Mouse (Mus musculus) brown adipose tissue, adult 24 weeks (tissue): ENCODE results near the gene Spopl. TPM values are rescaled to one million over a fixed set of nuclear protein-coding genes. Genes with fewer than 3 reads are reported as not detected.

Experiments
- H3K27ac ChIP-seq: fragments of 200-500 bp; replicated peaks from 2 replicates; pipeline ENCODE4 v1.5.1; 2012; ENCODE audit warnings: low read depth, mild to moderate bottlenecking, low read length
- H3K4me1 ChIP-seq: fragments of 200-500 bp; 2 replicates; pipeline ENCODE4 v1.6.1; 2012; ENCODE audit warnings: low read length, mixed read lengths; ENCODE audit not compliant: control insufficient read depth, insufficient read depth, insufficient read length
- H3K4me3 ChIP-seq: fragments of 200-500 bp; 2 replicates; pipeline ENCODE4 v1.5.1; 2012; ENCODE audit warnings: low read depth, mild to moderate bottlenecking, low read length, moderate library complexity; ENCODE audit not compliant: insufficient read depth
- polyA plus RNA-seq: library from polyadenylated mRNA; stranded (reverse); fragments of >200 nt; gene quantifications from 2 replicates; pipeline ENCODE4 v1.2.4, GENCODE M21; 2012; ENCODE audit not compliant: missing spikeins, insufficient read depth, insufficient read length

The Spopl gene
- polyA plus RNA-seq, 1 experiment = 17.8 TPM

DNA sequence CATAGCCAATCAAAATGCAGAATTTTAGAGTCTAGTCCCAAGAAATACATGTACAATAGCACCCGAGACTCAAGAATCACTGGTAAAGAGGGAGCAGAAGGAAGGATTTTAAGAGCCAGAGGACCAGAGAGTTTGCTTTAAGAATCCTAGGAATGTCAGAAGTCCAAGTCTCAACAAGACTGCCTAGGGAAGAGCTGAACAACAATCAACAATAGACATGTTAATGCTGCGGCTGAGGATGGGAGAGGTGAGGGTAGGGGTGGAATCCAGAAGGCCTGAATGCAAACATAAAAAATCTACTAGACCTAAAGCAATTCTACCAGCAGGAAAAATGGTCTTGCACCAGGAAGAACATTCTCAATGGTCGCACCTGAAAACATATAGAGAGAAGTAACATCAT, 66.8 kb downstream of the Spopl start:
- Histone ChIP-seq H3K4me1 (no peaks in the 10 kb centered on the region), H3K27ac (no peak overlapping the region), H3K4me3 (no peak overlapping the region)

DNA sequence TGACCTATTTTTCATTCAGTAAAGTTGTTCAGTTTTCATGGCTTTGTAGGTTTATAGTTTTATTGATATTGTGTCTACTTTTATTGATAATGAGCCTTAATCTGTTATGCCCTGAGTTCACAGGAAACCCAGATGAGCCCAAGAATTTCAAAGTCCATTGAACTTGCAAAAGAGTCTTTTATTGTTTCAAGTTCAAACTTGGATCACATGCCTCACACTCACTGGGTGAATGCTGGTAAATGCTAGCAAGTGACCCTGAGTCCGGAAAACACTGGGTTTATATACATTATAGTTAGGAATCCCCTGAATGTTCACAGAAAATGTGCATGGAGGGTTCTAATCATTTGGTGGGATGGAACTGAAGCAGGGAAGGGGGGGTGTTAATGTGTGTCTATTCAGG, 90.2 kb downstream of the Spopl start:
- Histone ChIP-seq H3K27ac (no peak overlapping the region), H3K4me1 (no peaks in the 10 kb centered on the region), H3K4me3 (no peak overlapping the region)

DNA sequence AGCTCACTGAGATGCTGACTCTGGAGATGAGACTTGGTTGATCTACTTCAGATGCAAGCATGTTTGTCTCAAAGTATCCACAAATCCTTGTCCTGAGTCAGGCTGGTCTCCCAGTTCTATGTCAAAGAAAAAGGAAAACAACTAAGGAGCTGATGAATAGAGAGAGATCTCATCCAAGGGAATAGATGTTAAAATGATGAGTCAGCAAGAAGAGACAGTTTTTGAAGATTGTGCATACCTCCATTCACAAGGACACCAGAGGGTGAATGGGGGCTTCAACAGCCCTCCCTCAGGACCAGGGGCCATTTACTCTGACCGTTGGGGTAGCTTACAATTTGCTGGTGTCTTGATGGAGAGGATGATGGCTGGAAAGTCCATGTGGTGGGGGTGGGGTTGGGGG, 104.4 kb downstream of the Spopl start:
- Histone ChIP-seq H3K4me1 (no peaks in the 10 kb centered on the region), H3K4me3 (no peak overlapping the region), H3K27ac (no peak overlapping the region)

DNA sequence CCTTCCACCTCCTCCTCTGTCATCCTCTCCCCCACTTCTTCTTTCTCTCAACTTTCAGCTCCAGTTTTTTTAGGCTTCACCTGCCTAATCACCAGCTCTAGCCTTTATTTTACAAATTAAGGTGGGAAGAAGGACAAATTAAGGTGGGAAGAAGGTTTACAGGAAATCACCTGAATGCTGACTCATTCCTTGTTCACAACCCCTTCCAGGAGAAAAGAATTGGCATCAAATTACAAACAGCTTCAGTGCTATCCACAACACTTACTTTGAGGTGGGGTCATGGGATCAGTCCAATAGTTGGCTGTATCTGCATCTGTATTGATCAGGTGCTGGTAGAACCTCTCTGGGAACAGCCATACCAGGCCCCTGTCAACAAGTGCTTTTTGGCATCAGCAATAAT, 114.5 kb downstream of the Spopl start:
- Histone ChIP-seq H3K4me3 (no peak overlapping the region), H3K4me1 (no peaks in the 10 kb centered on the region), H3K27ac (no peak overlapping the region)
